Mouse (Mus musculus): Measurements from ENCODE around the gene Tsacc. TPM values are rescaled to one million over a fixed set of nuclear protein-coding genes. Genes with fewer than 3 reads are reported as not detected.

Gene Tsacc
- 1 to 10 TPM; 5.4 to 7.3 TPM for total RNA-seq (2021)
- long read RNA-seq, experiment 1, partial matches to known transcripts: 0 of 6 reads
- long read RNA-seq, experiment 1, other reads (novel, unspliced or antisense): 4 of 6 reads
- long read RNA-seq, experiment 2, partial matches to known transcripts: 0 of 5 reads
- long read RNA-seq, experiment 2, other reads (novel, unspliced or antisense): 3 of 5 reads

- peak within 1 kb of the TSS; percentile 96 for H3K27ac ChIP-seq
- intact Hi-C loops (cut with DNase I): no loop called here
- peak within 1 kb of the TSS; percentile 80 for H3K4me3 ChIP-seq
- TF ChIP-seq CTCF (IDR thresholded peaks at IDR 0.05): peak; percentile 21; the same call in 1 of the 2 replicates
- DNase-seq: peak; percentile 97
These were observed at the start of gene Tsacc, which contains the start of gene Cct3 for GRCm38 (mm10) chr3:88296561-88297318. Gene Tsacc (minus strand): TSS chr3:88296999. Gene Cct3 (plus strand): TSS chr3:88297116.

DNA sequence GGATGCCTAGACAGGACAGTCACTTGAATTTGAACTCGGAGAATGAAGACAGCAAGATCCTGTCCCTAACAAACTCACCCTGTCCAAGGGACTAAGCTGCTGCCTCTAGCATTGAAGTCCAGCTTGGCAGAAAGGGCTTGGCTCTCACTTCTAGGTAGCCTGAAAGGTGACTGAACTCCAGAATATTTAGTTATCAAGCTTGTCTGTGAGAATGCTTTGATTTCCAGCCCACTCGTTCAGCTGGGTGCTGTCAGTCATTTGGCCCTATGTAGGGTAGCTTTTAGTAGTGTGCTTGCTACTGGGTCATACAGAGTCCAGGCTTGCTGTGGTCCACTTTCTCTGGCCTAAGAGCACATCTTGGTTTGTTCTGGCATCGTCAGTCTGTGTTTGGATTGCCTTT, 42.2 kb upstream of the Tsacc start:
- Histone ChIP-seq H3K27ac (peak overlapping the region; percentile 71), H3K4me3 (no peak overlapping the region)
- intact Hi-C loops (cut with DNase I): no loop called here
- peak; percentile 54 for DNase-seq
- TF ChIP-seq CTCF (IDR thresholded peaks at IDR 0.05): no peak

DNA sequence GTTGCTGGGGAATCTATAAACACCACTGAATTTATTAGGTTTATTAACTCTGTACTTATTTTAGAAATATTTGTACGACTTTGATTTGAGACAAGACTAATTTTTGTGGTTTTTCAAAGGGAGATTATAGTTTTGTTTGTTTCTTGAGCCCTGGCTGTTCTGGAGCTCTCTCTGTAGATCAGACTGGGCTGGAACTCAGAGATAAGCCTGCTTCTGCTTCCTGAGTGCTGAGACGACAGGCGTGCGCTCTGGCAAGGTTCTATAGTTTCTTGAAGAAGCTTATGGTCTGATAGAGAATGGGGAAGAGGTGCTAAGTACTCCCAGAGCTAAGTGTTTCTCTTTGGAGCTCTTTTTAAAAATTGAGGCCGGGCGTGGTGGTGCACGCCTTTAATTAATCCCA, 41.5 kb upstream of the Tsacc start:
- peak overlapping the region; percentile 9; the same call in 1 of the 2 replicates for H3K4me3 ChIP-seq
- DNase-seq: no peak
- peak overlapping the region; percentile 71 for H3K27ac ChIP-seq
- no peak for TF ChIP-seq CTCF (IDR thresholded peaks at IDR 0.05)
- intact Hi-C loops (cut with DNase I): no loop called here

- Histone ChIP-seq H3K27ac (peak overlapping the region; percentile 98), H3K4me3 (peak overlapping the region; percentile 89)
- no peak for TF ChIP-seq CTCF (IDR thresholded peaks at IDR 0.05)
- no peak for DNase-seq
- intact Hi-C loops (cut with DNase I): no loop called here
These were observed 40.7 kb upstream of the Tsacc start for GRCm38 (mm10) chr3:88337367-88338020.

DNA sequence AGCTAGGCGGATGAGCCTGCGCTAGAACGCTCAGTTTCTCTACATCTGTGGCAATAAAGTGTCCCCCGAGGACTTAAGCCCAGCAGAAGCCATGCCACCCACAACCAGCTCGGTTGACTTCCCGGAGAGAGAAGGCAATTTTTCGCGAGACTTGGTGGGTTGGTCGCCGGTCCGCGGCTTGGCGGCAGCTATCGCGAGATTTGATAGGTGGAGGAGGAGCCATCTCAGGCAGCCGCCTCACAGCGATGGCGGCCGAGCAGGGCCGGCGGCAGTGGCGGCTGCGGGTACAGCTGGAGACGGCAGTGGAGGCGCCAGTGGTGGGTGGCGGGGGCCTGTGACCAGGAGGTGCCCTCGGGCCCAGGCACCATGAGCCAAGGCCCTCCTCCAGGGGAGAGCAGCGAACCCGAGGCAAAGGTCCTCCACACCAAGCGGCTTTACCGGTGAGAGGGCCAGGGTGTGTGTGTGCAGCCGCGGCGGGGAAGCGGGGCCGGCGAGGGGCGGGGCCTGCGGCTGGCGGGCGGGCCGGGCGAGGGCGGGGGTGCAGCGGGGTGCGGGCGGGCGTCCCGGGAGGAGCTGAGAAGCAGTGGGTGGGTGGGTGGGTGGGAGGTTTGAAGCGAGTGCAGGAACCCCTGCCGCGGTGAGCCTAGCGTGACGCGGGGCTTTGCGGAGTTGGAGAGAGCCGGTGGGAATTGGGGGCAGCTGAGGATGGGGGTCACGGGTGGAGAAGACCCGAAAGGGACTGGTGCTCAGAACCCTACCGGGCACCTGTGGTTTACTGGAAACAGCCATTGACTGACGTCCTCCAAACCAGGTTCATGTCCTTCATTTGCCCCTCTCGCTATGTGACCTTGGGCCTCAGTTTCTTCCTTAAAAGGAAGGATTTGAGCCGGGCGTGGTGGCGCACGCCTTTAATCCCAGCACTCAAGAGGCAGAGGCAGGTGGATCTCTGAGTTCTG, 39.5 kb upstream of the Tsacc start, which contains the start of the genes Tmem79 and Smg5:
Gene Tmem79, minus strand, starts transcription at position 91 of the 956 bp plus-strand sequence.
Gene Smg5, plus strand, starts transcription at position 203 of the 956 bp plus-strand sequence.
- peak; percentile 98 for DNase-seq
- intact Hi-C loops (cut with DNase I): no loop called here
- TF ChIP-seq CTCF (IDR thresholded peaks at IDR 0.05): no peak

DNA sequence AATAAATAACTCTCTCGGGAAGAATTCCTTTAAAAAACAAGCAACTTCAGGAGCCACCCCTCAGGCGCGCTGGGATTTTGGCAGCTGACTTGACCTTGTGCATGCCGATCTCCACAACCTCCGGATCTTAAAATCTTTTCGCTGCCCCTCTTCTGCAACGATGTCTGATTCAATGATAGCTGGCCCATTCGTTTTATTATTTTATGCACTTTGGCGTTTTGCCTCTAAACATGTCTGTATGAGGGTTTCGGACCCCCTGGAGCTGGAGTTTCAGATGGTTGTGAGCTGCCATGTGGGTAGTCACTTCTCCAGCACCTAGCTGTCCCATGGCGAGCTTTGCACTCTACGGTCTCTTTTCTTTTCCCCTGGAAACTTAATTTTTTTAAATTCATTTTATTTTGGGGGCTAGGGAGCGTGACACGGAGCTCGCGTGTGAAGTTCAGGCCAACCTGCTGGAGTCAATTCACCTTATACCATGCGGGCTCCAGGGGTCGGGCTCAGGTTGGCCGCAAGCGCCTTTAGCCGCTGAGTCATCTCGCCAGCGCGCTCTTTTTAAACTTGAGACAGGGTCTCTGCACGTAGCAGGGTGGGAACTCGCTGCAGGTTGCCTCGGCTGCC, 38.7 kb upstream of the Tsacc start:
- DNase-seq: peak; percentile 57
- TF ChIP-seq CTCF (IDR thresholded peaks at IDR 0.05): no peak
- intact Hi-C loops (cut with DNase I): no loop called here

More for the DNA sequence above, 39.5 kb upstream of the Tsacc start, which contains the start of the genes Tmem79 and Smg5:
- Histone ChIP-seq H3K27ac (peak within 1 kb of the TSS; percentile 98), H3K4me3 (peak within 1 kb of the TSS; percentile 89)

DNA sequence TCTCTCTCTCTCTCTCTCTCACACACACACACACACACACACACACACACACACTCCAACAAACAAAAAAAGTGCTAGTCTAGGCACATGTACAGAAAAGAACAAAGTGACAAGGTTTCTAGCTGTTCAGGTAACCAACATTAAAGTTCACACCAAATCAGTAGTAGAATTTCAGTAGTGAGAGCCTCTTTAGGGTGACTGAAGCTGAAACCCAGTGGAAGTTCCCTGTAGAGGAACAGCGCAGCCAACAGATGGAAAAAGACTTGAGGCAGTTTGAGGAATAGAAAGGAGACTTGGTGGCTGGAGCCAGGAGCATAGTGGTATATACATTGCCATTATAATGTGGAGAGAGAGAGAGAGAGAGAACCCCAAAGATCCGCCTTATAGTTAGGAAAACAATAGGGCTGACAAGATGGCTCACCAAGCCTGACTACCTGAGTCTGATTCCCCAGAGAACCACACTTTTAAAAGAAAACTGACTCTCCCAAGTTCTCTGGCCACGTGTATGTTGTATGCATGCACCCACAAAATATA, 38.2 kb upstream of the Tsacc start:
- intact Hi-C loops (cut with DNase I): no loop called here

More for the DNA sequence above, 38.7 kb upstream of the Tsacc start:
- Histone ChIP-seq H3K4me3 (peak overlapping the region; percentile 89), H3K27ac (peak overlapping the region; percentile 98)

DNA sequence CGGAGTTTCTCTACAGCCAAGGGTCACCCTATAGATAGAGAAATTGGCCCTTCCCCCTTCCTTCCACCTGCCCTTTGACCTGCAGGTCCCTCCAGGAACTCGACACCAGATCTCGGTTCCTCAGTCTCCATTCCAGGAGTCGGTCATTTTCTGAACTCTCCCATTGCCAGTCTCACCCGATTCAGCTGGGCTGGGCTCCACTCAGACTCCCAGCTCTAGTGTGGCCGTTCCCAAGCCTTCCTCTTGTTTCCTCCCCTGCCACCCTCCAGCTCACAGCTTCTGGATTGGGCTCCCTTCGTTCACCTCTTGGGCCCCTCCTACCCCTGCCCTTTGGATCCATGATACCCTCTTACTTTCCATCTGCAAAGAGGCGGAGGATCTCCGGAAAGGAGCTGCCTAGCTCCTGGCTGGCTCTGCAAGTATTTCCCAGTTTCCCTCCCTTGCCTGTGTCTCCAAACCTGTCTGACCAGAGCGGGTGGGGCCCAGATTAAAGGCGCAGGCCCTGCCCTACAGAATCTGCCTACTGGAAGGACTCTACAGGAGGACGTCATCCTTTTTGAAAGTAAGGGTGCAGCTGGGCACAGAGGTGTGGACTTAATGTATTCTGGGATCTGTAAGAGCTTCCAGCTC, 37.3 kb upstream of the Tsacc start:
- H3K4me3 ChIP-seq: peak overlapping the region; percentile 89

More for the DNA sequence above, 38.2 kb upstream of the Tsacc start:
- no peak for DNase-seq
- TF ChIP-seq CTCF (IDR thresholded peaks at IDR 0.05): no peak
- H3K4me3 ChIP-seq: peak overlapping the region; percentile 89
- peak overlapping the region; percentile 98 for H3K27ac ChIP-seq

DNA sequence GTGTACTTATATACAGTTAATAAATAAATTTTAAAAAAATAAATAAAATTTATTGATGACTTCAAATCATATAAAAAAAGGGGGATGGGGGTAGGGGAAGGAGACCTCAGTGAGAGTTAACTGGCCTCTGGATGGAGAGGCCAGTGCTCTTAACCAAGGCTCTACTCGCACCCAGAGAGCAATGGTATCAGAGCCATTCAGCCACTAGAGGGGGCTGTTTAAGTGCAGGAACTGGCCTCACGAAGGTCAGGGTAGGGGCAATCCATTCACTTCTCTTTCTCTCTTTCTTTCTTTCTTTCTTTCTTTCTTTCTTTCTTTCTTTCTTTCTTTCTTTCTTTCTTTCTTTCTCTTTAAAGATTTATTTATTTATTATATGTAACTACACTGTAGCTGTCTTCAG, 34.5 kb upstream of the Tsacc start:
- DNase-seq: peak; percentile 60
- Histone ChIP-seq H3K4me3 (no peak overlapping the region), H3K27ac (no peak overlapping the region)
- intact Hi-C loops (cut with DNase I): no loop called here
- peak; percentile 84 for TF ChIP-seq CTCF (IDR thresholded peaks at IDR 0.05)

More for the DNA sequence above, 37.3 kb upstream of the Tsacc start:
- DNase-seq: no peak
- TF ChIP-seq CTCF (IDR thresholded peaks at IDR 0.05): no peak
- peak overlapping the region; percentile 98 for H3K27ac ChIP-seq
- intact Hi-C loops (cut with DNase I): no loop called here

GRCm38 (mm10) chr3:88328956-88329355, 32.2 kb upstream of the Tsacc start:
- no peak overlapping the region for H3K4me3 ChIP-seq

More at GRCm38 (mm10) chr3:88328956-88329355, 32.2 kb upstream of the Tsacc start:
- intact Hi-C loops (cut with DNase I): no loop called here
- no peak for DNase-seq
- H3K27ac ChIP-seq: no peak overlapping the region
- no peak for TF ChIP-seq CTCF (IDR thresholded peaks at IDR 0.05)
